Mouse (Mus musculus) heart, adult 2 months (tissue): Measurements from ENCODE around the gene Sacm1l. TPM values are rescaled to one million over a fixed set of nuclear protein-coding genes. Genes with fewer than 3 reads are reported as not detected.

Experiments
- DNase-seq, 2 experiments: peaks; one replicate each; pipeline ENCODE4 v3.0.0; 2021
- H3K27ac ChIP-seq: fragments of 200-600 bp; 2 replicates; pipeline ENCODE4 v1.8.1; 2022
- H3K27me3 ChIP-seq: fragments of 200-500 bp; 2 replicates; pipeline ENCODE4 v1.6.1; 2012; ENCODE audit warnings: mild to moderate bottlenecking, low read length, inconsistent platforms, mixed read lengths; ENCODE audit not compliant: control insufficient read depth, insufficient read depth
- H3K36me3 ChIP-seq: fragments of 200-500 bp; 2 replicates; pipeline ENCODE4 v1.6.1; 2012; ENCODE audit warnings: low read length, inconsistent platforms; ENCODE audit not compliant: control insufficient read depth, insufficient read depth
- H3K4me1 ChIP-seq: fragments of 200-500 bp; 2 replicates; pipeline ENCODE4 v1.6.1; 2011; ENCODE audit warnings: low read length; ENCODE audit not compliant: control insufficient read depth, insufficient read depth
- H3K4me3 ChIP-seq: fragments of 200-600 bp; 2 replicates; pipeline ENCODE4 v1.8.1; 2022
- H3K79me2 ChIP-seq: fragments of 200-500 bp; replicated peaks from 2 replicates; pipeline ENCODE4 v1.6.1; 2012; ENCODE audit warnings: mild to moderate bottlenecking, inconsistent platforms, low read length, moderate library complexity, mixed read lengths; ENCODE audit not compliant: control insufficient read depth, insufficient read depth
- H3K9ac ChIP-seq: fragments of 200-500 bp; 2 replicates; pipeline ENCODE4 v1.6.1; 2012; ENCODE audit warnings: low read depth, mild to moderate bottlenecking, control low read depth, inconsistent platforms, low read length, mixed read lengths
- CTCF ChIP-seq: fragments of 200-600 bp; IDR thresholded peaks from 2 replicates; pipeline ENCODE4 v1.8.1; 2022; ENCODE audit warnings: antibody characterized with exemption, mild to moderate bottlenecking, moderate library complexity
- EP300 ChIP-seq: fragments of 200-500 bp; IDR thresholded peaks from 2 replicates; pipeline ENCODE4 v1.6.1; 2011; ENCODE audit warnings: low read depth, low read length, control low read depth; ENCODE audit not compliant: insufficient read depth
- POLR2A ChIP-seq: fragments of 200-500 bp; IDR thresholded peaks from 2 replicates; pipeline ENCODE4 v1.6.1; 2011; ENCODE audit warnings: mild to moderate bottlenecking, low read depth, low read length, control low read depth; ENCODE audit not compliant: insufficient read depth
- WGBS: fragments of 180-500 bp; shearing (Covaris S2); methylation state at CpG from one replicate; pipeline ENCODE4 v1.1.7; 2018; 5-methylcytosine and 5-hydroxymethylcytosine counted together
- intact Hi-C: fragments of 180-260 bp; cut with DNase I; formaldehyde crosslinking; loops from one replicate; pipeline ENCODE4 v1.15.1; 2025
- polyA plus RNA-seq: library from polyadenylated mRNA; depleted of rRNA; stranded (reverse); fragments of >200 nt; gene quantifications from 2 replicates; pipeline ENCODE4 v1.2.3, GENCODE M21; 2012; rRNA removed
- total RNA-seq, 2 experiments: library from RNA; stranded (reverse); gene quantifications; 2 replicates each; pipeline ENCODE4 v1.2.3; 2021

Sacm1l gene
- total and polyA plus RNA-seq, 3 experiments = 8.3 to 36.8 (median 35.4) TPM

DNA sequence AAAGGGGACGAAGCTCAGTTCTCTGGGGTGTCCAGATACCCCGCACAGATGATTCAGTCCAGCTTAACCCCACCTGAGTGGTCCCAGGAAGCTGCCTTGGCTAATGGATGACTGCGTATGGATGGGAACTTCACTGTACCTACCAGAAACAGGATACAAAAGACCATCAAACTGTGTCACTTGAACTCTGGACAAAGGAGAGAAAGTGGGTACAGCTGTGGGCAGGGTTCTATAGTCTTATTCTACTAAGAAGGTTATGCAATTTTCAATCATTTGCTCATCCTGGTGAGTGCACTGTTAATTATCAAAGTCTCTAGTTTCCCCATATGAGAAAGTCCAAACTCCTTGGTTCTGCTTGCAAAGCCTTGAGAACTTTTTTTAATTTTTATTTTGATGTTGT is 103.4 kb downstream of the Sacm1l start:
- Histone ChIP-seq H3K9ac (no peak overlapping the region), H3K79me2 (no peaks in the 10 kb centered on the region), H3K27ac (no peak overlapping the region), H3K4me1 (no peaks in the 10 kb centered on the region), H3K4me3 (no peak overlapping the region), H3K27me3 (no peaks in the 10 kb centered on the region), H3K36me3 (no peaks in the 10 kb centered on the region)
- intact Hi-C loops = no loop called here
- TF ChIP-seq POLR2A (no peak), CTCF (no peak), EP300 (no peak)
- no peak for DNase-seq
- 81% methylated on average over 3 of the region's 3 CpGs for WGBS

DNA sequence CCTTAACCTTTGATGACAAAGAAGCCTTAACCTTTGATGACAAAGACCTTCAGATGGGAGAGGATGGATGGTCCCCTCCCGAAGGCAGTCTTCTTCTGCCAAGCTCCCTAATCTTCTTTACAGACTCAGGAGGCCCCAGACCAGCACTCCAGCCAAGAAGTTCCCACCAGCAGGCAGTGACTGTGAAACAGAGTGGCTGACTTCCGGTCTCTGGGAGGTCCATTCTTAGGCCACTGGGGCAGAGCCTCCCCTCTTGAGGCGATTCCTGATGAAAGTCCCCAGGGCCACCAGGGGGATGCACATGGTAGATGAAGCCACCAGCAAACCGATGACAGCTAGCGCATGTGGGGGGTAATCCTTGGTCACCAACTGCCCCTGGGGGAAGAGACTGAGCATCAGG is 107.2 kb downstream of the Sacm1l start:
- DNase-seq = no peak
- Histone ChIP-seq H3K27me3 (no peaks in the 10 kb centered on the region), H3K4me1 (no peaks in the 10 kb centered on the region), H3K27ac (no peak overlapping the region), H3K36me3 (no peaks in the 10 kb centered on the region), H3K79me2 (no peaks in the 10 kb centered on the region), H3K9ac (no peak overlapping the region), H3K4me3 (no peak overlapping the region)
- intact Hi-C loops = no loop called here
- TF ChIP-seq EP300 (no peak), POLR2A (no peak), CTCF (no peak)
- WGBS = 56% methylated on average over 5 of the region's 5 CpGs

DNA sequence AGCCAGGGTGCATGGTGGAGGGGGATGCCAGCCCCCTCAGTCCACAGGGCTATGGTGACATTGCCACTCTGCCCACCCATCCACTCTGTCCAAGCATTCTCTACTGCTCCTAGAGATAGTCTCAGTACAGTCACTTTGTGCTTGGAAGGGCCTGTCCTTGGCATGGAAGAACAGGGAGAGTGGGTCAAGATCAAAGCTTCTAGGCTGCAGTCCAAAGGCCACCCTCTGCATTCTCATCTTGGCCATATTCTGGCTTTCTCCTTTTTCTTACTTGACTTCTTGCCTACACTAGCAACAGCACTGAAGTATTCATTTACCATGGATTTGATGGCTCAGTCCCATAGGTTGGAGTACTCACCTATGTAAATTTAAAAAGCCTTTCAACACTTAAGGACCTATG is 108.7 kb downstream of the Sacm1l start:
- Histone ChIP-seq H3K4me1 (no peaks in the 10 kb centered on the region), H3K27ac (no peak overlapping the region), H3K79me2 (no peaks in the 10 kb centered on the region), H3K4me3 (no peak overlapping the region), H3K36me3 (no peaks in the 10 kb centered on the region), H3K9ac (no peak overlapping the region), H3K27me3 (no peaks in the 10 kb centered on the region)
- no peak for DNase-seq
- TF ChIP-seq POLR2A (no peak), EP300 (no peak), CTCF (no peak)
- intact Hi-C loops = loop anchor here (2.0 kb wide), 1 partner anchor 159 kb away; no protein-coding TSS in a partner anchor

DNA sequence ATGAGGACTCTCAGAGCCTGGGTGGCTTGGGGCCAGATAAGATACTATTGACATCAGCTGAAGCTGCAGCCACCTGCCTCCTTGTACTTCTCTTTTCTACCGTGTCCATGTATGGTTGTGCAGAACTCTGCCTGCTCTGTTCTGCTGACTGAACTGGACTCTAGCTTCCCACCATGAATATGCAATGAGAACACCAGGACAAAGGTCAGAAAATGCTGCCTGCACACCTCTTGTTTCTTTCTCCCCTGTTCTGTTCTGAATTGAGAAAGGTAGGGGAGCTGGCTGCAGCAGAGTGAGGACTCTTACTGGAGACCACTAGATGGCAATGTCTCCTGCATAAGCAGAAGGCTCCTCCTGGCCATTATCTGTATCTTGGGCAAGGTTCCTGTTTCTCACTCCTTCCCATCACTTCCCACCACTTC is 109.1 kb downstream of the Sacm1l start:
- WGBS = 74% methylated on average over 1 of the region's 1 CpGs
- no peak for DNase-seq
- peak; percentile 77 for TF ChIP-seq CTCF
- no peak for TF ChIP-seq POLR2A
- no peaks in the 10 kb centered on the region for H3K4me1 ChIP-seq
- H3K36me3 ChIP-seq = no peaks in the 10 kb centered on the region
- no peaks in the 10 kb centered on the region for H3K79me2 ChIP-seq
- no peaks in the 10 kb centered on the region for H3K27me3 ChIP-seq
- no peak overlapping the region for H3K9ac ChIP-seq
- H3K27ac ChIP-seq = no peak overlapping the region
- no peak overlapping the region for H3K4me3 ChIP-seq
- intact Hi-C loops = loop anchor here (2.0 kb wide), 1 partner anchor 158 kb away; no protein-coding TSS in a partner anchor

DNA sequence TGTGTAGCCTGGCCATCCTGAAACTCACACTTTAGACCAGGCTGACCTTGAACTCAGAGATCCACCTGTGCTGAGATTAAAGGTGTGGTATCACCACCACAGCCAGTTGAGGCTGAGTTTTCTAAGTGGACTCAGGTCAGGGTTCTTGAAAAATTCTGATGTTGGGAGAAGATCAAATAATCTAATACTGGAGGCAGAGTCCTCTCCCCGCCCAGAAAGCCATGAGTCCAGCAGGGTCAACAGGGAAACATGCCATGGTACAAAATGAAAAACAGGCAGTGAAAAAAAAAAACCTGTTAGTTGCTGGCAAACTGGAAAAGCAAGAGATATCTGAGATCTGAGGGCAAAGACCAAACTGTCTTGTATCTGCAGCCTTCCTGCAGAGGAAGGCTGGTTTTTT is 110.5 kb downstream of the Sacm1l start:
- Histone ChIP-seq H3K9ac (no peak overlapping the region), H3K79me2 (no peaks in the 10 kb centered on the region), H3K4me3 (no peak overlapping the region), H3K27ac (no peak overlapping the region), H3K36me3 (no peaks in the 10 kb centered on the region), H3K4me1 (no peaks in the 10 kb centered on the region), H3K27me3 (no peaks in the 10 kb centered on the region)
- 58% methylated on average over 1 of the region's 1 CpGs for WGBS
- DNase-seq = no peak
- intact Hi-C loops = no loop called here
- TF ChIP-seq POLR2A (no peak), CTCF (no peak), EP300 (no peak)

Other genes starting within 250 kb of the Sacm1l start
- gene Lars2, start 162.8 kb upstream of the Sacm1l start, total RNA-seq = 100 to 1,000 TPM; 147 to 397 TPM
- 906 and 1,534 TPM in 2 replicates for gene Lars2, start 162.8 kb upstream of the Sacm1l start, polyA plus RNA-seq
- gene Limd1, start 51.1 kb upstream of the Sacm1l start, total RNA-seq = 10 to 100 TPM; 33.7 to 48.9 TPM
- 34.6 and 50.0 TPM in 2 replicates for gene Limd1, start 51.1 kb upstream of the Sacm1l start, polyA plus RNA-seq
- gene Slc6a20b, start 102.8 kb downstream of the Sacm1l start, total RNA-seq = not detected
- gene Slc6a20b, start 102.8 kb downstream of the Sacm1l start, polyA plus RNA-seq = 0.02 TPM in 1 of 2 replicates, not detected in the other
- under 1 TPM in 1 of 2 experiments, not detected in 1; 0.07 TPM for gene Ccr9, start 148.7 kb downstream of the Sacm1l start, total RNA-seq
- gene Ccr9, start 148.7 kb downstream of the Sacm1l start, polyA plus RNA-seq = 0.20 and 0.21 TPM in 2 replicates
- gene Slc6a20a, start 149.1 kb downstream of the Sacm1l start, total RNA-seq = not detected
- gene Slc6a20a, start 149.1 kb downstream of the Sacm1l start, polyA plus RNA-seq = 0.31 TPM in 1 of 2 replicates, not detected in the other
- 10 to 100 TPM; 38.7 to 39.9 TPM for gene Lztfl1, start 187.9 kb downstream of the Sacm1l start, total RNA-seq
- 5.6 and 12.5 TPM in 2 replicates for gene Lztfl1, start 187.9 kb downstream of the Sacm1l start, polyA plus RNA-seq